Mouse (Mus musculus) layer of hippocampus, adult 18-20 months (tissue): ENCODE data around the gene Syt13. TPM values are rescaled to one million over a fixed set of nuclear protein-coding genes. Genes with fewer than 3 reads are reported as not detected.

Experiments used
- DNase-seq, 2 experiments: peaks; one replicate each; pipeline ENCODE4 v3.0.0; 2022; ENCODE audit warnings: low spot score in 2 of 2
- total RNA-seq, 2 experiments: library from RNA; stranded (reverse); gene quantifications; 2 replicates each; pipeline ENCODE4 v1.2.3; 2021

The Syt13 gene
- total RNA-seq, 2 experiments from 2014 or later, result 141 to 158 TPM

GRCm38 (mm10) chr2:92920709-92921108, 5.8 kb downstream of the Syt13 start:
- DNase-seq, result peak in 1 of 2 experiments; percentile 74

GRCm38 (mm10) chr2:92924677-92925259, 9.9 kb downstream of the Syt13 start:
- no peak for DNase-seq

DNA sequence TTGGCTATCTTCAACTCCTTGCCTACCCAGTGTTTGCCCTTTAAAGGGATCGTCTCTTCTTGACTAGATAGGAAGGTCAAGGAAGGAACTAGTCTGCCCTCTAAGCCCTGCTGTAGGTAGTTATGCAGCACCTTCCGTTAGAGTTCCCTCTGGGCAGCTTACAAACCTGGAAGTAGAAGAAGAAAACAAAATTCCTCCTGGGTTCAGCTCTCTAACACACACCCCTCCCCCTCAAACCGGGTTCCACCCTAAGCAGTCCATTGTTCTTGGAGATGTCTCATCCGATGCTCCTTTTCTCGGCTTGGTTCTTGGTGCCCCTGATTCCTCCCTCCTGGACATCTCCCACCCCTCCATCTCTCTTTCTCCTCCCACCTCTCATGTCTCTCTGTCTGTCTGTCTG, 14.8 kb downstream of the Syt13 start:
- DNase-seq, result no peak

GRCm38 (mm10) chr2:92931061-92931460, 16.2 kb downstream of the Syt13 start:
- no peak for DNase-seq

GRCm38 (mm10) chr2:92933379-92933778, 18.5 kb downstream of the Syt13 start:
- no peak for DNase-seq

DNA sequence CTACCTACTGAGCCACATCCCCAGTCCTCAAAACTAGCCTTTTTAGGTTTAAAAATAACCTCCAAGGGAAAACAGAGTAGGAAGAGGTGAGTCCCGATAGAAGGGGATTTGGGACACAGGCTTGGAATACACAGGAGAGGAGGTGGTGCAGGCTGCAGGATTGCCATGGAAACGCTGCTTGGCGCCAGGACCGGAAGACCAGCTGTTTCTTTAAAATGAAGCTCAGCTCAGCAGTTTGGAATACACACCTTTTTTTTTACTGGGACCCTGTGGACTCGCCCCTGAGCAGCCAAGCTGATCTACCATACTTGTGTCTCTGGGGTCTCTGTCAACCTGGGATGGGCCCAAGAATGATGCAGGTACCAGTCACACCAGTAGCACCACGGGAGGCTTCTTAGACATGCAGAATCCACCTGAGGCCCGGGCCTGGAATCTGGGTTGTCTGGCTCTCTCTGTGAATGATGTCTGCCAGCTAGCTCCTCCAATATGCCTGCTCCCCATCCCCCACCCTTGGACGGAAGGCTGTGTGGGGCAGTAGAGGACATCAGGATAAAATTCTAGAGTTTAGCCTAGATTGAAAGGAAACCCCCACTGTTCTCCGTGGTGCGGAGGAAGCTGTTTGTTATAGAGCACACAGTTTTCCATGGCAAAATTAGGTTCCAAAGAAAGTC, 19.5 kb downstream of the Syt13 start:
- peak; percentile 74 to 85 for DNase-seq

- DNase-seq, result no peak
Observed at GRCm38 (mm10) chr2:92935483-92935882, 20.6 kb downstream of the Syt13 start.

GRCm38 (mm10) chr2:92938063-92938462, 23.2 kb downstream of the Syt13 start:
- no peak for DNase-seq

GRCm38 (mm10) chr2:92938827-92939226, 23.9 kb downstream of the Syt13 start:
- DNase-seq, result peak in 1 of 2 experiments; percentile 51

DNA sequence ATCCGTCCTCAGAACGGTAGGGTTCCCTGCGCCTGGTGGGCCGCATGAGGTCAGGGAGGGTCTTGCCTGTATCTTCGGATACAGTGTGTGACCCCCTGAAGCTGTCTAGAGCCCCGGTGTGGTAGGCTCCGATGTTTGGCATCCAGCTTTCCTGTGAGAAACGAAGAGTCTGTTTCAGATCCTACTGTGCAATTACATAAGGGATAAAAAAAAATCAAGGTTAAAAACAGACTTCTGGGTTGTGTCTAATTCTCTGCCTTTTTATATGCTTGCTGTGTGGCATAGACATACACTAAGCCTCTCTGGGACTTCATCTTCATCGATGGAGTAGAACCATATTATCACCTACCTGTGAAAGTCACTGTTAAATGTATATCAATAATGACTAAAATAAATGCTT, 26.1 kb downstream of the Syt13 start:
- DNase-seq, result no peak

DNA sequence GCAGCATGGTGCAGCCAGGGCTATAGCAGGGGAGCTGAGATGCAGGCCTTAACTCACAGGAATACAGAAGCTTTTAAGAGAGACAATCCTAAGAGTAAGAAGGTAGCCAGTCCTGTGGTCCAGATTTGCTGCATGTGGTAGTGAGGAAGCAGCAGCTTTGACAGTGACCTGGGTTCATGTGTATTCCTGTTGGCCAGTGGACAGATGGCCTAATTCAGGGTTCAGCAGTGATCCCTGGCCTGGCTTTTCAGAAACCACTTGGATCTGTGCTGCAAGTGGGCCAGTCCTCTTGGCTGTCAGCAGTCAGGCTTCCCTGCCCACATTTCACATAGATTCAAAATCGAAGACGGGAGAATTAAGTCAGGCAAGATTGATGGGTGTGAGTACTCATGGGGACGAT, 26.6 kb downstream of the Syt13 start:
- no peak for DNase-seq

- no peak for DNase-seq
Observed at GRCm38 (mm10) chr2:92943406-92943805, 28.5 kb downstream of the Syt13 start.

GRCm38 (mm10) chr2:92944356-92944755, 29.5 kb downstream of the Syt13 start:
- no peak for DNase-seq

DNA sequence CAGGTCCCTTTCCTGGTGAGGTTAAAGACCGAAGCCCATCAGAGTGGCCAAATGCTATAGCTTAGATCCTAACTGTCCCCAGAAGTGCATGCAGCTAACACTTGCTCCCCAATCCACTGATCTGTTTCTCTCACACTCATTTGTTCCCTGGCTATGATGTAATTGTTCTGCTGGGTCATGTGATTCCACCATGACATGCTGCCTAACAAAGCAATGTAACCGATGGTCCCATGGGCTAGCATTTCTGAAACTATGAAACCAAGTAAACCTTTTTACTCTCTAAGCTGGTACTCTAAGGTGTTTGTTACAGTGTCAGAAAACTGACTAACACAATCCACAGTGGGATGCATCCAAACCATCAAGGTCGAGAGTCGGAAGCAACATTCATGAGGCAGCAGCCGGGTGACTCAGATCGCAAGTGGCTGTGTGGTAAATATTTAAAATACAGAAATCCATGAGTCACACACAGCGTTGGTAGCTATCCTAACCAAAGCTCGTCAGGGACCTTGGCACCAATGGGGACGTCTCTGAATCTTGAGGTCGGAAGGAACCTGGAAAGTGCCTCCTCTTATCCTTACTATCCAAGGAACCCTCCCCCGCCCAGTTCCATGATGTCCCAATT, 30.3 kb downstream of the Syt13 start:
- no peak for DNase-seq

GRCm38 (mm10) chr2:92945824-92946598, 31.1 kb downstream of the Syt13 start:
- no peak for DNase-seq

GRCm38 (mm10) chr2:92947981-92948698, 33.2 kb downstream of the Syt13 start:
- DNase-seq, result no peak

- no peak for DNase-seq
Observed at GRCm38 (mm10) chr2:92948699-92949300, 33.9 kb downstream of the Syt13 start.

DNA sequence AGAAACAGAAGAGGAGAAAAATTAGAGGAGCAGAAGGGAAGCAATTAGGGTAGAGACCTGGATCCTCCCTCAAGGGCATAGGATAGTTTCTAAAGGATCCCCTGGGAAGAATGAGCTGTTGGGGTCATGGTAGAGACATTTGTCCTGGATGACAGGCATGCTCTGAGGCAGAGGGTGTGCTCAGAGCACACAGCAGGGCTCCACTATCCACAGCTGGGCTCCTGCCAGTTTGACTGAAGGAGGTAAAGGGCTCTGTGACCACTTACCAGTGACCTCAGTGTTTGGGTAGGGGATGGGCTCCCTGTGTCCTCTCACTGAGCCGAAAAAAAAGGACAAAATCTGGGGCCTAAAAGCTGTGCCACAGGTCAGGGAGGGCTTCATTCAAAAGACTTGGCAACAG, 34.6 kb downstream of the Syt13 start:
- DNase-seq, result no peak

DNA sequence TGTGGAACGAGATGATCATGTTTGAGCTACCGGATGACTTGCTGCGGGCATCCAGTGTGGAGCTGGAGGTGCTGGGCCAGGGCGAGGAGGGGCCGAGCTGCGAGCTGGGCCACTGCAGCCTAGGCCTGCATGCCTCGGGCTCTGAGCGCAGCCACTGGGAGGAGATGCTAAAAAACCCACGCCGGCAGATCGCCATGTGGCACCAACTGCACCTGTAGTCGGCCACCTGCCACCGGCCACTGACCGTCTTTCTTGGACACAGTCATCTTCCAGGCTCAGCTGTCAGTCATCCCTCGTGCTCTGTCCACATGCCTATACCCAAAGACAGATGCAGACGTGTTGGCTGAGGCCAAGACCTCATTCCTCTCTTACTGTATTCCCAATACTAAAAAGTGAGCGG, 38.6 kb downstream of the Syt13 start:
- DNase-seq, result no peak

DNA sequence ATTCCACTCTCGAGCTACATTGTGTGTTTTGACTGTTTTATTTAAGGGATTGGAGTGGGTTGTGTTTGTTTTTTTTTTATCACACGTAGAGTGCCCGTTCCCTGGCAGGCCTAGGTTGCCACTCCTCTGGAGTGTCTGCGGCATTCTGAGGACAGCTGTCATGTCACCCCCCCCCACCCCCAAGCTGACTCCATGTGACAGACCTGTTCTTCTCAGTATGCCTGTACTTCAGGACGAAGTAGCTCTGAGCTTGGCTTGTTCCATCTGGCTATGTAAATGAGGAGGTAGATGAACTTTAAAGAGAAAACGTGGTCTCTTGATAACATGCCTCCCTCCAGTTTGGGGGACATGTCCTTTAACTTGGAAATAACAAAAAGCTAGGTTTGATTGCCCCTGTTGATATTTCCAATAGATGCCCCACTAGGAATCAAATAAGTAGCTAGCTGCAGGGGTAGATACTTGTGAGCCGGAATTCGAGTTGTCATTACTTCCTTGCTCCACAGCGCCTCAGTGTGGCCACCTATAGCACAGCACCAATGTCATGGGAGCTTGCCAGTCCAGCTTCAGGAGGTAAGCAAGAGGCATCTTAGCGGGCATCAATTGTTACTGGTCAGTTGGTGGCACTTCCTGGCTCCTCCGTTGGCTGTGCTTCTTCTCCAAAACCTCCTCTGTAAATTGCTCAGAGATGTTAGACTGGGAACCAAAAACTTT, 39.7 kb downstream of the Syt13 start:
- peak; percentile 69 to 86 for DNase-seq
